Mouse (Mus musculus): ENCODE data around the gene Rnase12. TPM values are rescaled to one million over a fixed set of nuclear protein-coding genes. Genes with fewer than 3 reads are reported as not detected.
"Not testable (repeated sequence)": the region's sequence is repeated elsewhere in the genome, so short reads cannot be mapped to it uniquely, and the experiment has no call there.

Rnase12 gene
- polyA plus RNA-seq, 1 experiment from 2014 or later: 1.7 TPM

GRCm38 (mm10) chr14:51014724-51015123 is 42.7 kb downstream of the Rnase12 start:
- not testable (repeated sequence) for H3K36me3 ChIP-seq (ENCODE audit: control insufficient read depth, insufficient read depth); H3K4me1 ChIP-seq (ENCODE audit: control insufficient read depth, low read depth, low read length); H3K27me3 ChIP-seq (ENCODE audit: control insufficient read depth, insufficient read depth, low read depth, low read length); H3K9ac ChIP-seq (ENCODE audit: low read depth, low read length); H3K9me3 ChIP-seq (replicated peaks; ENCODE audit: control insufficient read depth, low read length); ATAC-seq (ENCODE audit: low read depth); H3K4me3 ChIP-seq (ENCODE audit: low read depth, low read length); H3K4me2 ChIP-seq (ENCODE audit: low read depth, low read length); H3K27ac ChIP-seq (ENCODE audit: low read length)
- 67% methylated on average over 3 of the region's 3 CpGs for WGBS (ENCODE audit: insufficient replicate concordance)

GRCm38 (mm10) chr14:51009572-51009971 is 47.9 kb downstream of the Rnase12 start:
- Histone ChIP-seq H3K36me3 (ENCODE audit: control insufficient read depth, insufficient read depth) (no peaks in the 10 kb centered on the region), H3K9ac (ENCODE audit: low read depth, low read length) (no peak overlapping the region), H3K4me3 (ENCODE audit: low read depth, low read length) (no peak overlapping the region), H3K4me2 (ENCODE audit: low read depth, low read length) (no peak overlapping the region), H3K4me1 (ENCODE audit: control insufficient read depth, low read depth, low read length) (no peaks in the 10 kb centered on the region; the same call in 1 of the 2 replicates), H3K9me3 (replicated peaks; ENCODE audit: control insufficient read depth, low read length) (no peaks in the 10 kb centered on the region), H3K27ac (ENCODE audit: low read length) (no peak overlapping the region), H3K27me3 (ENCODE audit: control insufficient read depth, insufficient read depth, low read depth, low read length) (no peaks in the 10 kb centered on the region)
- ATAC-seq (ENCODE audit: low read depth): no peak
- 60% methylated on average over 6 of the region's 6 CpGs for WGBS (ENCODE audit: insufficient replicate concordance)

- WGBS (ENCODE audit: insufficient replicate concordance): 61% methylated on average over 4 of the region's 4 CpGs
- Histone ChIP-seq H3K9me3 (replicated peaks; ENCODE audit: control insufficient read depth, low read length) (no peaks in the 10 kb centered on the region), H3K4me3 (ENCODE audit: low read depth, low read length) (no peak overlapping the region), H3K27me3 (ENCODE audit: control insufficient read depth, insufficient read depth, low read depth, low read length) (no peaks in the 10 kb centered on the region), H3K4me1 (ENCODE audit: control insufficient read depth, low read depth, low read length) (no peaks in the 10 kb centered on the region; the same call in 1 of the 2 replicates), H3K27ac (ENCODE audit: low read length) (no peak overlapping the region; the same call in 1 of the 2 replicates), H3K4me2 (ENCODE audit: low read depth, low read length) (no peak overlapping the region), H3K9ac (ENCODE audit: low read depth, low read length) (no peak overlapping the region), H3K36me3 (ENCODE audit: control insufficient read depth, insufficient read depth) (no peaks in the 10 kb centered on the region)
- no peak for ATAC-seq (ENCODE audit: low read depth)
These were observed 48.7 kb downstream of the Rnase12 start for GRCm38 (mm10) chr14:51008781-51009180.

- H3K36me3 ChIP-seq (ENCODE audit: control insufficient read depth, insufficient read depth): no peaks in the 10 kb centered on the region
- H3K4me1 ChIP-seq (ENCODE audit: control insufficient read depth, low read depth, low read length): no peaks in the 10 kb centered on the region; the same call in 1 of the 2 replicates
- H3K4me3 ChIP-seq (ENCODE audit: low read depth, low read length): no peak overlapping the region
- H3K9ac ChIP-seq (ENCODE audit: low read depth, low read length): no peak overlapping the region
- H3K27ac ChIP-seq (ENCODE audit: low read length): peak overlapping the region; percentile 57
- peak; percentile 19; the same call in 1 of the 2 replicates for ATAC-seq (ENCODE audit: low read depth)
- no peaks in the 10 kb centered on the region for H3K9me3 ChIP-seq (replicated peaks; ENCODE audit: control insufficient read depth, low read length)
- H3K4me2 ChIP-seq (ENCODE audit: low read depth, low read length): no peak overlapping the region
- WGBS (ENCODE audit: insufficient replicate concordance): 48% methylated on average over 13 of the region's 13 CpGs
- H3K27me3 ChIP-seq (ENCODE audit: control insufficient read depth, insufficient read depth, low read depth, low read length): no peaks in the 10 kb centered on the region
These were observed 49.3 kb downstream of the Rnase12 start for GRCm38 (mm10) chr14:51007914-51008713.

GRCm38 (mm10) chr14:51007152-51007801 is 50.2 kb downstream of the Rnase12 start, which contains the start of gene Rnase10:
Rnase10 (plus strand) TSS chr14:51007751.
- ATAC-seq (ENCODE audit: low read depth): no peak
- WGBS (ENCODE audit: insufficient replicate concordance): 58% methylated on average over 8 of the region's 8 CpGs
- H3K27me3 ChIP-seq (ENCODE audit: control insufficient read depth, insufficient read depth, low read depth, low read length): no peaks in the 10 kb centered on the region
- no peak within 1 kb of the TSS for H3K4me2 ChIP-seq (ENCODE audit: low read depth, low read length)
- H3K4me1 ChIP-seq (ENCODE audit: control insufficient read depth, low read depth, low read length): no peaks in the 10 kb centered on the region; the same call in 1 of the 2 replicates
- no peak within 1 kb of the TSS for H3K4me3 ChIP-seq (ENCODE audit: low read depth, low read length)
- no peaks in the 10 kb centered on the region for H3K9me3 ChIP-seq (replicated peaks; ENCODE audit: control insufficient read depth, low read length)
- no peaks in the 10 kb centered on the region for H3K36me3 ChIP-seq (ENCODE audit: control insufficient read depth, insufficient read depth)
- peak within 1 kb of the TSS; percentile 57 for H3K27ac ChIP-seq (ENCODE audit: low read length)
- no peak within 1 kb of the TSS for H3K9ac ChIP-seq (ENCODE audit: low read depth, low read length)

Other genes with a start within 250 kb of the Rnase12 start
- gene Ccnb1ip1, start 249.9 kb downstream of the Rnase12 start, polyA plus RNA-seq (2015; fragmentation: Nextera tagmentation; extraction: Ambion mirVana): not detected in 2 replicates
- 28.9 and 31.0 TPM in 2 replicates for gene Parp2, start 249.8 kb downstream of the Rnase12 start, polyA plus RNA-seq (2015; fragmentation: Nextera tagmentation; extraction: Ambion mirVana)
- 3.2 and 3.7 TPM in 2 replicates for gene Tep1, start 187.1 kb downstream of the Rnase12 start, polyA plus RNA-seq (2015; fragmentation: Nextera tagmentation; extraction: Ambion mirVana)
- 0.08 and 0.11 TPM in 2 replicates for gene Klhl33, start 160.2 kb downstream of the Rnase12 start, polyA plus RNA-seq (2015; fragmentation: Nextera tagmentation; extraction: Ambion mirVana)
- 53.3 and 54.4 TPM in 2 replicates for gene Osgep, start 132.8 kb downstream of the Rnase12 start, polyA plus RNA-seq (2015; fragmentation: Nextera tagmentation; extraction: Ambion mirVana)
- gene Apex1, start 132.7 kb downstream of the Rnase12 start, polyA plus RNA-seq (2015; fragmentation: Nextera tagmentation; extraction: Ambion mirVana): 61.8 and 61.9 TPM in 2 replicates
- gene Pip4p1, start 126.8 kb downstream of the Rnase12 start, polyA plus RNA-seq (2015; fragmentation: Nextera tagmentation; extraction: Ambion mirVana): 22.8 and 24.9 TPM in 2 replicates
- gene Pnp, start 126.6 kb downstream of the Rnase12 start, polyA plus RNA-seq (2015; fragmentation: Nextera tagmentation; extraction: Ambion mirVana): 75.2 and 83.1 TPM in 2 replicates
- not detected in 2 replicates for gene Gm49342, start 113.1 kb downstream of the Rnase12 start, polyA plus RNA-seq (2015; fragmentation: Nextera tagmentation; extraction: Ambion mirVana)
- gene Pnp2, start 101.7 kb downstream of the Rnase12 start, polyA plus RNA-seq (2015; fragmentation: Nextera tagmentation; extraction: Ambion mirVana): 10.6 and 11.0 TPM in 2 replicates
- gene Rnase10, start 49.9 kb downstream of the Rnase12 start, polyA plus RNA-seq (2015; fragmentation: Nextera tagmentation; extraction: Ambion mirVana): 0.09 TPM in 1 of 2 replicates, not detected in the other
- gene Rnase9, start 15.8 kb downstream of the Rnase12 start, polyA plus RNA-seq (2015; fragmentation: Nextera tagmentation; extraction: Ambion mirVana): not detected in 2 replicates
- not detected in 2 replicates for gene Rnase11, start 7.5 kb downstream of the Rnase12 start, polyA plus RNA-seq (2015; fragmentation: Nextera tagmentation; extraction: Ambion mirVana)
- not detected in 2 replicates for gene Olfr750, start 16.8 kb upstream of the Rnase12 start, polyA plus RNA-seq (2015; fragmentation: Nextera tagmentation; extraction: Ambion mirVana)
- gene Rnase4, start 33.4 kb upstream of the Rnase12 start, polyA plus RNA-seq (2015; fragmentation: Nextera tagmentation; extraction: Ambion mirVana): 19.7 and 23.1 TPM in 2 replicates
- gene Ang, start 33.5 kb upstream of the Rnase12 start, polyA plus RNA-seq (2015; fragmentation: Nextera tagmentation; extraction: Ambion mirVana): 6.7 and 8.4 TPM in 2 replicates
- not detected in 2 replicates for gene Eddm3b, start 56.8 kb upstream of the Rnase12 start, polyA plus RNA-seq (2015; fragmentation: Nextera tagmentation; extraction: Ambion mirVana)
- 2.7 and 3.2 TPM in 2 replicates for gene Rnase6, start 66.2 kb upstream of the Rnase12 start, polyA plus RNA-seq (2015; fragmentation: Nextera tagmentation; extraction: Ambion mirVana)
- gene Rnase1, start 89.1 kb upstream of the Rnase12 start, polyA plus RNA-seq (2015; fragmentation: Nextera tagmentation; extraction: Ambion mirVana): 0.27 and 2.1 TPM in 2 replicates
- not detected in 2 replicates for gene Rnase2b, start 104.6 kb upstream of the Rnase12 start, polyA plus RNA-seq (2015; fragmentation: Nextera tagmentation; extraction: Ambion mirVana)
- gene Ang2, start 141.5 kb upstream of the Rnase12 start, polyA plus RNA-seq (2015; fragmentation: Nextera tagmentation; extraction: Ambion mirVana): not detected in 2 replicates
- gene Ear14, start 145.7 kb upstream of the Rnase12 start, polyA plus RNA-seq (2015; fragmentation: Nextera tagmentation; extraction: Ambion mirVana): not detected in 2 replicates
- gene Rnase2a, start 198.5 kb upstream of the Rnase12 start, polyA plus RNA-seq (2015; fragmentation: Nextera tagmentation; extraction: Ambion mirVana): not detected in 2 replicates

Data from liver, embryonic 16.5 days (tissue).